Mouse (Mus musculus) heart, adult 2 months (tissue): Measurements from ENCODE around the gene Mat2a.

ENCODE experiments used
- CTCF ChIP-seq: fragments of 200-600 bp; IDR thresholded peaks from 2 replicates; pipeline ENCODE4 v1.8.1; 2022; ENCODE audit warnings: antibody characterized with exemption, mild to moderate bottlenecking, moderate library complexity
- EP300 ChIP-seq: fragments of 200-500 bp; IDR thresholded peaks from 2 replicates; pipeline ENCODE4 v1.6.1; 2011; ENCODE audit warnings: low read depth, low read length, control low read depth; ENCODE audit not compliant: insufficient read depth

GRCm38 (mm10) chr6:72438862-72439354 lies 450 bp downstream of the Mat2a start:
- peak; percentile 20; the same call in 1 of the 2 replicates for TF ChIP-seq EP300
- TF ChIP-seq CTCF = no peak
